Mouse (Mus musculus): ENCODE data around the gene Aagab.

GRCm38 (mm10) chr9:63553628-63554027 is 48.8 kb upstream of the Aagab start:
- TF ChIP-seq CTCF (conservative IDR thresholded peaks at IDR 0.05; ENCODE audit: low read length) (no peak), POU5F1 (IDR thresholded peaks at IDR 0.05; ENCODE audit: borderline replicate concordance, low read length) (no peak)

Measured in E14TG2a.4 (cell line).